Mouse (Mus musculus) liver, embryonic 15.5 days (tissue): Measurements from ENCODE around the gene Fam241a. TPM values are rescaled to one million over a fixed set of nuclear protein-coding genes. Genes with fewer than 3 reads are reported as not detected.
A peak's percentile ranks its signal among the peaks of the same experiment; 100 is the strongest.

Experiments used
- ATAC-seq: fragments of 200-750 bp; cut with Nextera tagmentation; 2 replicates; pipeline ENCODE4 v1.8.0; 2017; ENCODE audit warnings: moderate number of reproducible peaks, mild to moderate bottlenecking, moderate library complexity; ENCODE audit not compliant: insufficient read depth
- H3K27ac ChIP-seq: fragments of 300-500 bp; sonication (generic); replicated peaks from 2 replicates; pipeline ENCODE4 v1.5.1; 2015; ENCODE audit warnings: mild to moderate bottlenecking, inconsistent platforms
- H3K27me3 ChIP-seq: fragments of 300-500 bp; sonication (generic); 2 replicates; pipeline ENCODE4 v1.6.1; 2015; ENCODE audit warnings: mild to moderate bottlenecking, inconsistent platforms
- H3K36me3 ChIP-seq: fragments of 300-500 bp; sonication (generic); replicated peaks from 2 replicates; pipeline ENCODE4 v1.6.1; 2015; ENCODE audit warnings: moderate library complexity, mild to moderate bottlenecking, inconsistent platforms
- H3K4me1 ChIP-seq: fragments of 300-500 bp; sonication (generic); replicated peaks from 2 replicates; pipeline ENCODE4 v1.6.1; 2015; ENCODE audit warnings: inconsistent platforms
- H3K4me2 ChIP-seq: fragments of 300-500 bp; sonication (generic); 2 replicates; pipeline ENCODE4 v1.6.1; 2015; ENCODE audit warnings: moderate library complexity, mild to moderate bottlenecking, inconsistent platforms
- H3K4me3 ChIP-seq: fragments of 300-500 bp; sonication (generic); replicated peaks from 2 replicates; pipeline ENCODE4 v1.5.1; 2015; ENCODE audit warnings: mild to moderate bottlenecking, inconsistent platforms
- H3K9ac ChIP-seq: fragments of 300-500 bp; sonication (generic); 2 replicates; pipeline ENCODE4 v1.6.1; 2015; ENCODE audit warnings: moderate library complexity, mild to moderate bottlenecking, inconsistent platforms
- H3K9me3 ChIP-seq: fragments of 300-500 bp; sonication (generic); replicated peaks from 2 replicates; pipeline ENCODE4 v1.6.1; 2016; ENCODE audit warnings: inconsistent platforms
- WGBS: fragments of 180-500 bp; shearing (Covaris S2); methylation state at CpG from one replicate; pipeline ENCODE4 v1.1.7; 2015; ENCODE audit warnings: mixed read lengths; ENCODE audit not compliant: insufficient replicate concordance; 5-methylcytosine and 5-hydroxymethylcytosine counted together
- polyA plus RNA-seq: library from polyadenylated mRNA; unstranded; fragments of >200 nt; fragmentation: Nextera tagmentation; extraction: Ambion mirVana; gene quantifications from 2 replicates; pipeline ENCODE4 v1.2.1, GENCODE M21; 2015

The Fam241a gene
- polyA plus RNA-seq, 1 experiment from 2014 or later: 45.5 TPM

- no peaks in the 10 kb centered on the region for H3K36me3 ChIP-seq
- H3K27ac ChIP-seq: peak overlapping the region; percentile 53
- H3K9me3 ChIP-seq: no peaks in the 10 kb centered on the region
- ATAC-seq: no peak
- no peak overlapping the region for H3K4me3 ChIP-seq
- no peaks in the 10 kb centered on the region for H3K27me3 ChIP-seq
- 68% methylated on average over 9 of the region's 9 CpGs for WGBS
- H3K9ac ChIP-seq: no peak overlapping the region; the same call in 1 of the 2 replicates
- H3K4me2 ChIP-seq: no peak overlapping the region
- H3K4me1 ChIP-seq: peaks cover 52% of the 10 kb centered on the region
Observed at GRCm38 (mm10) chr3:127850776-127851646, 45.1 kb downstream of the Fam241a start.

DNA sequence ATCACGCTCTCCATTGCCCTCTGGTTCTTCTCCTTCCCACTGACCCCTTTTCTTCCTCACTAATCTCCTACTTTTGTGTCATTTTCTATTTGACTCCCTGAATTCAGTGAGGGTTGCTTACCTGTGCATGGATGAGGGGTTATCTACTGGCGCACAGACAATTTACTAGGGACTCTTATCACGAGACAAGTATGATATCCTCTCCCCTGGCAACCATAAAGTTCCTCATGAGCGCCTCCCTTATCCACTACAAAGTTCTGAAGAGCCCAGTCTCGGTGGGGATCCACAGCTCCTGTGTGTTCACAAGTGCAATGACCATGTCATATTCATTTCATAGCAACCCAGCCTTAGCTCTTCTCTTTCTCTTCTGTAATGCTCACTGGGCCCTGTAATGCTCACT, 46.2 kb downstream of the Fam241a start:
- WGBS: 30% methylated on average over 5 of the region's 5 CpGs
- no peaks in the 10 kb centered on the region for H3K27me3 ChIP-seq
- ATAC-seq: peak; percentile 76
- no peaks in the 10 kb centered on the region for H3K9me3 ChIP-seq
- no peaks in the 10 kb centered on the region for H3K36me3 ChIP-seq
- no peak overlapping the region for H3K4me3 ChIP-seq
- H3K27ac ChIP-seq: peak overlapping the region; percentile 54; the same call in 1 of the 2 replicates
- H3K4me2 ChIP-seq: peak overlapping the region; percentile 43
- no peak overlapping the region for H3K9ac ChIP-seq
- peaks cover 52% of the 10 kb centered on the region for H3K4me1 ChIP-seq

GRCm38 (mm10) chr3:127848088-127848808, 47.9 kb downstream of the Fam241a start:
- H3K9ac ChIP-seq: no peak overlapping the region
- H3K4me3 ChIP-seq: no peak overlapping the region
- H3K9me3 ChIP-seq: no peaks in the 10 kb centered on the region
- no peaks in the 10 kb centered on the region for H3K27me3 ChIP-seq
- ATAC-seq: peak; percentile 54
- no peaks in the 10 kb centered on the region for H3K36me3 ChIP-seq
- peak overlapping the region; percentile 53 for H3K27ac ChIP-seq
- H3K4me1 ChIP-seq: peaks cover 49% of the 10 kb centered on the region
- 40% methylated on average over 11 of the region's 11 CpGs for WGBS
- H3K4me2 ChIP-seq: peak overlapping the region; percentile 27

GRCm38 (mm10) chr3:127843941-127844327, 52.2 kb downstream of the Fam241a start:
- 67% methylated on average over 5 of the region's 5 CpGs for WGBS
- H3K4me2 ChIP-seq: no peak overlapping the region
- no peak overlapping the region for H3K4me3 ChIP-seq
- H3K9me3 ChIP-seq: no peaks in the 10 kb centered on the region
- peaks cover 31% of the 10 kb centered on the region for H3K4me1 ChIP-seq
- H3K27me3 ChIP-seq: no peaks in the 10 kb centered on the region
- H3K27ac ChIP-seq: no peak overlapping the region
- no peak for ATAC-seq
- no peak overlapping the region for H3K9ac ChIP-seq
- H3K36me3 ChIP-seq: no peaks in the 10 kb centered on the region

DNA sequence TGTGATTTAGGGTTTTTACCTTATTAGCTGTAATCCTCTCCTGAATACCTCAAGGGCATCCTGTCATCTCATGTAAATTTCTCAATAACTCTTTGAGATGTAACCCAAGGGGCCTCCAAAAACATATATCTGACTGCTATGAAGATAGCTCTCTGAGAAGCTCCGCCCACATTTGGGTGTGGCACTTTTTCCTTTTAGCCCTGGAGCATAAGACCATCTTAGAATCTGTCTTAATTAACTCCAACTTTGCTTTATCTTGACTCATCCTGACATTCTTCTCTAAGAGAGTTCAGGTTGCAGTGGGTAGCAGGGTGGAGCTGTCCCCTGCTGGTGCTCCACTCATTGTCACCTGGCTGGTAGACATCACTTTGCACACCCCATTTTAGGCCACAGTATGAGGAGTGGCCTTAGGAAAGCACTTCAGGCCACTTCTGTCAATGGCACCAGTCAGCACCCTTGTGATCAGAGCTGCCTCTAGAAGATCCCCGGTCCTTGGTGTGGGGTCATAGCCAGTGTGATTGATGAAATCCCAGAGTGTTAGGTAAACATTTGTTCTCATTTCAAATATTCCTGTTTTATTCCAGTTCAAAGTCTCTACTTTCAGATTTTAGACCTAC, 52.7 kb downstream of the Fam241a start:
- 0 out of 2 replicates have a peak, but pooled peaks have one; percentile 25 for ATAC-seq
- no peaks in the 10 kb centered on the region for H3K9me3 ChIP-seq
- no peaks in the 10 kb centered on the region for H3K36me3 ChIP-seq

GRCm38 (mm10) chr3:127841926-127842325, 54.2 kb downstream of the Fam241a start:
- ATAC-seq: no peak
- H3K4me1 ChIP-seq: peaks cover 29% of the 10 kb centered on the region
- no peak overlapping the region for H3K4me3 ChIP-seq
- H3K36me3 ChIP-seq: no peaks in the 10 kb centered on the region
- no peaks in the 10 kb centered on the region for H3K9me3 ChIP-seq
- H3K27ac ChIP-seq: no peak overlapping the region
- no peaks in the 10 kb centered on the region for H3K27me3 ChIP-seq
- 74% methylated on average over 8 of the region's 8 CpGs for WGBS
- H3K4me2 ChIP-seq: no peak overlapping the region
- no peak overlapping the region for H3K9ac ChIP-seq

More for the DNA sequence above, 52.7 kb downstream of the Fam241a start:
- Histone ChIP-seq H3K4me1 (peaks cover 31% of the 10 kb centered on the region), H3K4me2 (no peak overlapping the region), H3K27me3 (no peaks in the 10 kb centered on the region), H3K9ac (no peak overlapping the region), H3K4me3 (no peak overlapping the region), H3K27ac (no peak overlapping the region)
- WGBS: 54% methylated on average over 2 of the region's 2 CpGs

DNA sequence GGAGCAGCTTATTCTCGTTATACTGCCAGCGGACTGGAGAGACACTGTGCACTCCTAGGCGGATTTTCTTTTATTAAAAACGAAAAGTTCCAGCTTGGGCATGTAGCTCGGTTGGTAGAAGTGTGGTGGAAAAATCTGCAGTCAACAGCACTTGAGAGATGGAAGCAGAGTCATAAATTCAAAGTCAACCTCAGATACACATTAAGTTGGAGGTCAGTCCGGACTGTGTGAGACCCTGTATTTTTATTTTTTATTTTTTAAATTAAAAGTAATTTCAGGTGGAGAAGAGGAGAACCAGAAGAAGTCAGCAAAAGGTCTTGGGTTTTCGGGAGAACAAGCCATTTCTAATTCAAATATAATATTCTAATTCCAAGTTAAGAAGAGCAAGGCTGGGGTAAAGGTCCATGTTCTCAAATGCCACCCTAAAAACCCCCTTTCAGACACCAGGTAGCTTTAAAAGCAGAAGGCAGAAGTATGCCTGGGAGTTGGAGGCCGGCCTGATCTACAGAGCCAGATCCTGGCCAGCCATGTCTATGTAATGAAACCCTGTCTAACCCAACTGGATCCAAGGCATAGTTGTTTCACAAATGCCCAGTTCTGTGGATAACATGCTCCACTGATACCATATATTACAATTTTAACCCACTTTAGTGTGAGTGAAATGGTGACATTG, 58.0 kb downstream of the Fam241a start:
- peak; percentile 2; the same call in 1 of the 2 replicates for ATAC-seq

GRCm38 (mm10) chr3:127837154-127837865, 58.8 kb downstream of the Fam241a start, which contains the start of gene Ap1ar:
TSS of gene Ap1ar (minus strand) at chr3:127837523.
- Histone ChIP-seq H3K9ac (peak within 1 kb of the TSS; percentile 72), H3K4me1 (peaks cover 37% of the 10 kb centered on the region), H3K4me3 (peak within 1 kb of the TSS; percentile 81), H3K9me3 (no peaks in the 10 kb centered on the region), H3K27me3 (no peaks in the 10 kb centered on the region), H3K36me3 (peaks cover 5% of the 10 kb centered on the region; the same call in 1 of the 2 replicates), H3K4me2 (peak within 1 kb of the TSS; percentile 89), H3K27ac (peak within 1 kb of the TSS; percentile 98)
- ATAC-seq: peak; percentile 92
- under 1% methylated on average over 89 of the region's 89 CpGs for WGBS

More for the DNA sequence above, 58.0 kb downstream of the Fam241a start:
- WGBS: 23% methylated on average over 8 of the region's 8 CpGs
- Histone ChIP-seq H3K4me2 (peak overlapping the region; percentile 89), H3K9me3 (no peaks in the 10 kb centered on the region), H3K27ac (peak overlapping the region; percentile 98), H3K4me1 (peaks cover 45% of the 10 kb centered on the region), H3K27me3 (no peaks in the 10 kb centered on the region), H3K36me3 (no peaks in the 10 kb centered on the region), H3K4me3 (peak overlapping the region; percentile 81), H3K9ac (peak overlapping the region; percentile 72)

GRCm38 (mm10) chr3:127836798-127837153, 59.3 kb downstream of the Fam241a start:
- Histone ChIP-seq H3K9ac (peak overlapping the region; percentile 72), H3K4me3 (peak overlapping the region; percentile 81), H3K9me3 (no peaks in the 10 kb centered on the region), H3K27me3 (no peaks in the 10 kb centered on the region), H3K4me1 (peaks cover 37% of the 10 kb centered on the region), H3K36me3 (peaks cover 6% of the 10 kb centered on the region; the same call in 1 of the 2 replicates), H3K4me2 (peak overlapping the region; percentile 89), H3K27ac (peak overlapping the region; percentile 98)
- under 1% methylated on average over 17 of the region's 17 CpGs for WGBS
- peak; percentile 44 for ATAC-seq

DNA sequence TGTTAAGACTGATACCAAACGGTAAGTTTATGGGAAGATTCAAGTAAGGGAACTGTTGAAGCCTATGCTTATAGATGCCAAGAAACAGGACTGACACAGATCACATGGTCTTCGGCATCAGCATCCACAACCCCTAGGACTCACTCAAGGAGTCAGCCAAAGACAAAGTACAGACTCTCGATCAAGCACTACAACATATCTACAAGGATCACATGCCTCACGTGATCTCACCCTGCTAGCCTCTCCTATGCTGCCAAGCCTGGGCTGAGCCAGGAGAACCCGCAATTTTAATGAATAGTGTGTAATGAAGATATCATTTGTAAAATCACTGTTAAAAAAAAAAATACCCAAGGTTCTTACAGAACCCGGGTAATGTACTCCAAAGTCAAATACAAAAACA, 60.5 kb downstream of the Fam241a start:
- H3K9me3 ChIP-seq: no peaks in the 10 kb centered on the region
- no peak overlapping the region for H3K27ac ChIP-seq
- ATAC-seq: no peak
- peak overlapping the region; percentile 89 for H3K4me2 ChIP-seq
- WGBS: 51% methylated on average over 6 of the region's 6 CpGs
- H3K4me3 ChIP-seq: peak overlapping the region; percentile 81; the same call in 1 of the 2 replicates
- H3K4me1 ChIP-seq: peaks cover 41% of the 10 kb centered on the region
- no peak overlapping the region for H3K9ac ChIP-seq
- H3K27me3 ChIP-seq: no peaks in the 10 kb centered on the region
- H3K36me3 ChIP-seq: peaks cover 6% of the 10 kb centered on the region; the same call in 1 of the 2 replicates
